Mouse (Mus musculus): ENCODE results near the gene Tgtp1. TPM values are rescaled to one million over a fixed set of nuclear protein-coding genes. Genes with fewer than 3 reads are reported as not detected.
"Not testable (repeated sequence)": the region's sequence is repeated elsewhere in the genome, so short reads cannot be mapped to it uniquely, and the experiment has no call there.

Tgtp1 gene
- total RNA-seq (2021), result 2.8 and 3.6 TPM in 2 replicates
- long read RNA-seq, experiment 1, partial matches to known transcripts, result 0 of 4 reads
- long read RNA-seq, experiment 1, other reads (novel, unspliced or antisense), result 4 of 4 reads
- long read RNA-seq, experiment 2, partial matches to known transcripts, result 1 of 4 reads
- long read RNA-seq, experiment 2, other reads (novel, unspliced or antisense), result 0 of 4 reads

- not testable (repeated sequence) for DNase-seq
These were observed at the start of gene Tgtp1 for GRCm38 (mm10) chr11:48994018-48994417. Gene Tgtp1, minus strand, starts transcription at chr11:48994172.

- DNase-seq, result not testable (repeated sequence)
These were observed 18.1 kb upstream of the Tgtp1 start for GRCm38 (mm10) chr11:49012074-49012473.

GRCm38 (mm10) chr11:49006785-49007184 lies 12.8 kb upstream of the Tgtp1 start:
- DNase-seq, result not testable (repeated sequence)

- DNase-seq, result not testable (repeated sequence)
These were observed 12.3 kb upstream of the Tgtp1 start for GRCm38 (mm10) chr11:49006317-49006716.

GRCm38 (mm10) chr11:49000411-49000810 lies 6.4 kb upstream of the Tgtp1 start:
- DNase-seq, result not testable (repeated sequence)

GRCm38 (mm10) chr11:48993296-48993695 lies 676 bp downstream of the Tgtp1 start:
- peak; percentile 51 for DNase-seq

GRCm38 (mm10) chr11:48991740-48992520 lies 2.0 kb downstream of the Tgtp1 start, which contains the start of gene Gm12185:
Gene Gm12185, minus strand, starts transcription at chr11:48992226.
- not testable (repeated sequence) for DNase-seq

- DNase-seq, result not testable (repeated sequence)
These were observed 4.0 kb downstream of the Tgtp1 start for GRCm38 (mm10) chr11:48989981-48990380.

- not testable (repeated sequence) for DNase-seq
These were observed 5.8 kb downstream of the Tgtp1 start for GRCm38 (mm10) chr11:48988219-48988618.

GRCm38 (mm10) chr11:48982848-48983247 lies 11.1 kb downstream of the Tgtp1 start:
- DNase-seq, result not testable (repeated sequence)

- not testable (repeated sequence) for DNase-seq
These were observed 13.9 kb downstream of the Tgtp1 start for GRCm38 (mm10) chr11:48980052-48980451.

- DNase-seq, result not testable (repeated sequence)
These were observed 14.7 kb downstream of the Tgtp1 start, which contains the start of gene 9930111J21Rik1 for GRCm38 (mm10) chr11:48979251-48979650. Gene 9930111J21Rik1, minus strand, starts transcription at chr11:48979398.

- not testable (repeated sequence) for DNase-seq
These were observed 15.6 kb downstream of the Tgtp1 start, which contains the start of gene Olfr56 for GRCm38 (mm10) chr11:48978240-48978939. Gene Olfr56, plus strand, starts transcription at chr11:48978889.

- DNase-seq, result not testable (repeated sequence)
These were observed 19.3 kb downstream of the Tgtp1 start for GRCm38 (mm10) chr11:48974686-48975085.

GRCm38 (mm10) chr11:48946090-48946489 lies 47.9 kb downstream of the Tgtp1 start, which contains the start of gene Psme2b:
Gene Psme2b, minus strand, starts transcription at chr11:48946190.
- not testable (repeated sequence) for DNase-seq

- not testable (repeated sequence) for DNase-seq
These were observed 54.7 kb downstream of the Tgtp1 start for GRCm38 (mm10) chr11:48939286-48939685.

Other genes with a start within 250 kb of the Tgtp1 start
- gene Rack1, start 193.8 kb downstream of the Tgtp1 start, total RNA-seq (2021), result 735 and 919 TPM in 2 replicates
- gene Trim41, start 176.8 kb downstream of the Tgtp1 start, total RNA-seq (2021), result 34.6 and 40.5 TPM in 2 replicates
- 6.1 and 8.5 TPM in 2 replicates for gene Trim7, start 168.0 kb downstream of the Tgtp1 start, total RNA-seq (2021)
- 2.3 and 3.5 TPM in 2 replicates for gene Gm12184, start 167.5 kb downstream of the Tgtp1 start, total RNA-seq (2021)
- gene Irgm1, start 122.5 kb downstream of the Tgtp1 start, total RNA-seq (2021), result 15.2 and 19.0 TPM in 2 replicates
- 0.96 and 1.8 TPM in 2 replicates for gene Gm5431, start 92.0 kb downstream of the Tgtp1 start, total RNA-seq (2021)
- 4.8 and 5.9 TPM in 2 replicates for gene Psme2b, start 48.0 kb downstream of the Tgtp1 start, total RNA-seq (2021)
- not detected in 2 replicates for gene Olfr56, start 15.3 kb downstream of the Tgtp1 start, total RNA-seq (2021)
- gene 9930111J21Rik1, start 14.8 kb downstream of the Tgtp1 start, total RNA-seq (2021), result 2.3 and 6.9 TPM in 2 replicates
- 2.7 and 3.4 TPM in 2 replicates for gene Gm12185, start 1.9 kb downstream of the Tgtp1 start, total RNA-seq (2021)
- gene 9930111J21Rik2, start 57.1 kb upstream of the Tgtp1 start, total RNA-seq (2021), result 3.4 and 9.1 TPM in 2 replicates
- gene Tgtp2, start 70.0 kb upstream of the Tgtp1 start, total RNA-seq (2021), result 0.44 and 3.5 TPM in 2 replicates
- 5.1 and 8.9 TPM in 2 replicates for gene Ifi47, start 82.4 kb upstream of the Tgtp1 start, total RNA-seq (2021)
- 0.53 and 0.67 TPM in 2 replicates for gene Olfr1396, start 120.7 kb upstream of the Tgtp1 start, total RNA-seq (2021)
- not detected in 2 replicates for gene Olfr1395, start 148.1 kb upstream of the Tgtp1 start, total RNA-seq (2021)
- not detected in 2 replicates for gene Olfr1394, start 160.2 kb upstream of the Tgtp1 start, total RNA-seq (2021)
- gene Btnl9, start 193.0 kb upstream of the Tgtp1 start, total RNA-seq (2021), result 32.0 and 38.6 TPM in 2 replicates
- 33.2 and 36.9 TPM in 2 replicates for gene Zfp62, start 209.1 kb upstream of the Tgtp1 start, total RNA-seq (2021)

Measured in adrenal gland, postnatal 14 days (tissue).